Mouse (Mus musculus) adrenal gland, postnatal 14 days (tissue): ENCODE measurements around the gene Fev. TPM values are rescaled to one million over a fixed set of nuclear protein-coding genes. Genes with fewer than 3 reads are reported as not detected.

Experiments
- microRNA-seq, 2 experiments: library from miRNA; unstranded; fragments of <30 nt; microRNA quantifications; one replicate each; pipeline ENCODE4 v1.2.0; 2021
- total RNA-seq: library from RNA; stranded (reverse); gene quantifications from 2 replicates; pipeline ENCODE4 v1.2.3, GENCODE M21; 2021

Fev gene
- total RNA-seq, 1 experiment from 2014 or later, result 1.0 TPM

Small RNAs within 50 kb of the gene (microRNA-seq; reads per million reads assigned to microRNA genes)
- 33,755 to 43,736 reads per million in 2 experiments for gene Mir375

Other genes starting within 250 kb of the Fev start
- 19.2 and 21.5 TPM in 2 replicates for gene Ttll4, start 223.7 kb downstream of the Fev start, total RNA-seq
- 26.0 and 27.2 TPM in 2 replicates for gene Cyp27a1, start 171.8 kb downstream of the Fev start, total RNA-seq
- 0.15 TPM in 1 of 2 replicates, not detected in the other for gene Prkag3, start 136.2 kb downstream of the Fev start, total RNA-seq
- 2.4 and 3.2 TPM in 2 replicates for gene Wnt6, start 113.5 kb downstream of the Fev start, total RNA-seq
- 0.30 TPM in 2 replicates for gene Wnt10a, start 93.9 kb downstream of the Fev start, total RNA-seq
- gene Cdk5r2, start 30.5 kb downstream of the Fev start, total RNA-seq, result 4.1 and 5.8 TPM in 2 replicates
- gene Cryba2, start 7.7 kb upstream of the Fev start, total RNA-seq, result 0.44 and 1.2 TPM in 2 replicates
- not detected in 2 replicates for gene Cfap65, start 50.2 kb upstream of the Fev start, total RNA-seq
- 0.22 TPM in 1 of 2 replicates, not detected in the other for gene Ihh, start 66.3 kb upstream of the Fev start, total RNA-seq
- gene Nhej1, start 239.8 kb upstream of the Fev start, total RNA-seq, result 4.3 and 5.9 TPM in 2 replicates
- gene Slc23a3, start 248.5 kb upstream of the Fev start, total RNA-seq, result 0.71 TPM in 1 of 2 replicates, not detected in the other